Comparison of ENCODE assay signal across 8 mouse cellular contexts in genomic region chr2:30691857-30692560, GRCm38 (mm10).
DNase-seq lines count a peak whose midpoint lies in the region; ATAC-seq and TF ChIP-seq lines count a peak whose summit lies in the region.

No protein-coding gene starts in this region.

- 8% methylated on average over 11 of the region's 11 CpGs for WGBS in hindbrain, embryonic 15.5 days
- WGBS in small intestine, adult 2 months: 25% methylated on average over 11 of the region's 11 CpGs

- peak overlapping the region; percentile 58 for H3K4me2 ChIP-seq in hindbrain, embryonic 15.5 days

- H3K36me3 ChIP-seq in hindbrain, embryonic 15.5 days: no peaks in the 10 kb centered on the region
- H3K36me3 ChIP-seq in small intestine, adult 2 months (ENCODE audit: control insufficient read depth, insufficient read depth, low read length): no peaks in the 10 kb centered on the region

- no peak for TF ChIP-seq CTCF in small intestine, adult 2 months (IDR thresholded peaks at IDR 0.05; ENCODE audit: extremely low read depth, insufficient read length, insufficient replicate concordance, low read depth, low read length)

- peak overlapping the region; percentile 25; the same call in 1 of the 2 replicates for H3K9ac ChIP-seq in hindbrain, embryonic 15.5 days

- H3K27me3 ChIP-seq in hindbrain, embryonic 15.5 days: no peaks in the 10 kb centered on the region
- H3K27me3 ChIP-seq in small intestine, adult 2 months (ENCODE audit: control insufficient read depth, insufficient read depth, low read length): no peaks in the 10 kb centered on the region

- peak overlapping the region; percentile 97 for H3K27ac ChIP-seq in hindbrain, embryonic 15.5 days (replicated peaks)
- peak overlapping the region; percentile 58 for H3K27ac ChIP-seq in small intestine, adult 2 months (ENCODE audit: insufficient read depth, low read depth, low read length)

- H3K4me3 ChIP-seq in hindbrain, embryonic 15.5 days: peak overlapping the region; percentile 10; the same call in 1 of the 2 replicates
- no peak overlapping the region for H3K4me3 ChIP-seq in small intestine, adult 2 months (ENCODE audit: low read depth, low read length)

- DNase-seq in adrenal gland, adult 18-20 months (ENCODE audit: low spot score in 2 of 2): peak; percentile 75 to 81
- peak; percentile 98 for DNase-seq in cerebellum, adult 9-10 months
- peak; percentile 29 to 63 for DNase-seq in gastrocnemius, adult 8-10 months (ENCODE audit: low spot score in 2 of 2)
- DNase-seq in layer of hippocampus, postnatal 36 days: peak; percentile 92
- DNase-seq in lung, postnatal 25 days (ENCODE audit: low spot score): peak; percentile 86

- H3K4me1 ChIP-seq in hindbrain, embryonic 15.5 days (replicated peaks): peaks cover 60% of the 10 kb centered on the region
- H3K4me1 ChIP-seq in small intestine, adult 2 months (ENCODE audit: control insufficient read depth, insufficient read depth, insufficient read length, low read length): peaks cover 18% of the 10 kb centered on the region

- peak; percentile 28 for ATAC-seq in hindbrain, embryonic 15.5 days (ENCODE audit: low FRiP score, low read depth)
- no peak for ATAC-seq in activated CD4-positive, CD25-positive, alpha-beta regulatory T cell, adult 4 months

- H3K9me3 ChIP-seq in hindbrain, embryonic 15.5 days: no peaks in the 10 kb centered on the region

- no peak for TF ChIP-seq POLR2A in small intestine, adult 2 months (IDR thresholded peaks at IDR 0.05; ENCODE audit: low read depth, low read length)

Comparison
In these comparisons a context has a peak if more than half of its experiments do, and no peak if none do; other contexts are left out.
1. DNase-seq: peak in every context shown above with its lines; median percentile 98 in cerebellum, adult 9-10 months; 92 in layer of hippocampus, postnatal 36 days; 86 in lung, postnatal 25 days; 78 in adrenal gland, adult 18-20 months; 46 in gastrocnemius, adult 8-10 months.